Mouse (Mus musculus): Measurements from ENCODE around the gene Slc2a4.
"Not testable (repeated sequence)": the region's sequence is repeated elsewhere in the genome, so short reads cannot be mapped to it uniquely, and the experiment has no call there.

The Slc2a4 gene

DNA sequence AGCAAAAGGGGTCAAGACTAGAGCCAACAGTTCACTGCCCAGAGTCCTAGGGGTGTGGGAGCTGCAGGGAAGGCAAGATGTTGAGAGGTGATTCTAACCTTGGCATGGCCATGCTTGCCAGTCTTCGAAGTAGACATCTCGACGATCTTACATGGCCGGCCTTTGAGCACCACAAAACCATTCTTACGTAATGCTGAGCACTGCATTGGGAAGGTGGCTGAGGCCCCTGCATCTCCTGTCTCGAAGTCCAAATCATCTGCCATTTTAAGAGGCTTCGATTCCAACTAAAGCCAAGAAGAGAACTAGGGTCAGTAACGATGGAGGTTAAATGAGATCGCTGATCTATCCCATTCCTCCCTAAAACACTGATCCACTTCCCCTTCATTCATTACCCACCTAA lies 28.9 kb downstream of the Slc2a4 start:
- no peak for DNase-seq

DNA sequence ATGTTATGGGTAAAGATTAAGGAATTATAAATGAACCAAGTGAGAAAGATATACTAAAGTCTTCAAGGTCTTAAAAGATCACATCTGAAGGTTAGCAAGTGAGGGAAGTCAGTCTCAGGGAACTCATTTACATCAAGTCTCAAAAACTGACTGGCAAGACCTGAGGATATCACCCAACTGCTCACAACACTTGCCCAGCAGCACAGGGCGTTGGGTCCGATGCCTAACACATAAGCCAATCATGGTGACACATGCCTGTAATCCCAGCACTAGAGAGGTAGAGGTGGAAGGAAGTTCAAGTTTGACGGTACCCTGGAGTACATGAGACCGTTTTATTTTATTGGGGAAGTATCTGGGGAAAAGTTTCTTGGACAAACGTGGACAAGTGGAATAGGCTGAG lies 29.9 kb downstream of the Slc2a4 start:
- DNase-seq = no peak

DNA sequence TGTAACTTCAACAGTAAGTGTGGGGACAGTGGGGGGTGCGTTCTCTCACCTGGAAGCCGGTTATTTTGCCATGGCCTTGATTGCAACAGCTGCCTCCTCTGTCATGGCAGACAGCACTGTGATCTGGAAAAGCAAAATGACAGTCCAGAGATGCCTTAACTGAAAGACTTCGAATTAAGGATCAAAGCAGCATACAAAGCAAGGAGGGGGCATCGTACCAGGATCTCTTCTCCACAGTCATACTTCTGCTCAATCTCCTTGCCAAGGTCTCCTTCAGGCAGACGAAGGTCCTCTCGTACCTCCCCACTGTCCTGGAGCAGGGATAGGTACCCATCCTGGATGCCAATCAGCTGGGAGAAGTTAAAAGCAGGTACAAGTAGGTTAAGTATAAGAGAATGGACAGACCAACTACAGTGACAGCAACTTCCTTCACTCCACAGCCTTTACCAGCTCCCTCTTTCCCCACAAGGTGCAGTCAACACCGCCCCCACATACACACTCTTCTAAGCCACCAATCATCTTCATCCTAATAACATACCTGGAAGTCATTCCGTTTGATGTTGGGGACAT lies 30.5 kb downstream of the Slc2a4 start:
- no peak for DNase-seq

DNA sequence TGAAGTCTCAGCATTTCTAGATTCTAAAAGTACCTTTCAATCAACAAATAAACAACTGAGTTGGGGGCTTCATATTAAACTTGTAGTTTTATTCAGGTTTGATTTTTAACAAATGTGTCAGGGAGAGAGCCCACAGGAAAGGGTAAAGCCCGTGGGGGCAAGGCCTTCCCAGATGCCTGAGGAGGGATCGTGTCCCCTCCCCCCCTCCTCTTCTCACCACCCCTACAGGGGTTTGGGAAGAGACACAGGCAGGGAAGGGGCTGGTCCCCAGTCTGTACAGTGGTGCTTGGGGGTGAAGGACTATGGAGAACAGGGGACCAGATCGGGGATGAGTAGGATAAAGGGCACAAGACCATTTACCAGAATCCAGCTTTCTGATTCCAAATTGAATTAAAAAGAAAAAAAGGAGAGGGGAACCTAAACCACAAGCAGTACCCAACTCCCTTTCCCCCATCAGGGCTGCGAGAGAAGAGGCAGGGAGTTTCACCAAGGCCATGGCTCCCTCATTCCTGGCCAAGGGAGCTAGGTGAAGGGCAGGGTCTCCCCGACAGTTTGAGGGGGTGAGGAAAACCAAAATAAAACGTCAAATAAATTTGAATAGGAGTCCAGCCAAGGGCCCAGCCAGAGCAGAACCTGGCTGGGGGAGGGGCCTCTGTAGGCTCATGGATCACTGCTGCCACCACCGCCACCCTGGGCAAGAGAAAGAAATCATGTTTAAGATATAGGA lies 31.2 kb downstream of the Slc2a4 start:
- not testable (repeated sequence) for DNase-seq

DNA sequence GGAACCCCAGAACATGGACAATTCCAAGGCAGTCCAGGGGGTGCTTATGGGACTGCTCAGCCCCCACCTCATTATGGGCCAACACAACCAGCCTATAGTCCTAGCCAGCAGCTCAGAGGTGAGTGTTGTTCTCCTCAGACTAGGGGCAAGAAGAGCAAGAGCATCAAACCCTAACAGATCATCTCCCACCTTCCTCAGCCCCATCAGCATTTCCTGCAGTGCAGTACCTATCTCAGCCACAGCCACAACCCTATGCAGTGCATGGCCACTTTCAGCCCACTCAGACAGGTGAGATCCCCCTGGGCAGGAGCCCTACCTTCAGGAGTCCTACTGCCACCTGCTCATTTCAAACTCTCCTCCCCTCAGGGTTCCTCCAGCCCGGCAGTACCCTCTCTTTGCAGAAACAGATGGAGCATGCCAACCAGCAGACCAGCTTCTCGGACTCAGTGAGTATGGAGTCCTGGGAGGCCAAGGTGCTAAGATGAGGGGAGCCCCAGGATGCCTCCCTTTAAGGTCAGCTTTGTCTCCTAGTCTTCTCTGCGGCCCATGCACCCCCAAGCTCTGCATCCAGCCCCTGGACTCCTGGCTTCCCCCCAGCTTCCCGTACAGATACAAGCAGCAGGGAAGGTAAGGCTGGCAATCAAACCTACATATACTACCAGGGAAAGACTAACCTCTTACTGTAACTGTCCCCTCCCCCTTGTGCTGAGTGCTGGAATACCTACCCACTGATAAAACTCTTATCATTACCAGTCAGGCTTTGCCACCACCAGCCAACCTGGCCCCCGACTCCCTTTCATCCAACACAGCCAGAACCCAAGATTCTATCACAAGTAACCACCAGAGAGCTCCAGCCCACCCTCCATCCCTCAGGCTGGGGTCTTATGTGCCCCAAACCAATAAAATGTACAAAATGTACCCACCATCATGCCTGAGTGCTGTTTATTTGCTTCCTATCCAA lies 32.0 kb downstream of the Slc2a4 start:
- no peak for DNase-seq

DNA sequence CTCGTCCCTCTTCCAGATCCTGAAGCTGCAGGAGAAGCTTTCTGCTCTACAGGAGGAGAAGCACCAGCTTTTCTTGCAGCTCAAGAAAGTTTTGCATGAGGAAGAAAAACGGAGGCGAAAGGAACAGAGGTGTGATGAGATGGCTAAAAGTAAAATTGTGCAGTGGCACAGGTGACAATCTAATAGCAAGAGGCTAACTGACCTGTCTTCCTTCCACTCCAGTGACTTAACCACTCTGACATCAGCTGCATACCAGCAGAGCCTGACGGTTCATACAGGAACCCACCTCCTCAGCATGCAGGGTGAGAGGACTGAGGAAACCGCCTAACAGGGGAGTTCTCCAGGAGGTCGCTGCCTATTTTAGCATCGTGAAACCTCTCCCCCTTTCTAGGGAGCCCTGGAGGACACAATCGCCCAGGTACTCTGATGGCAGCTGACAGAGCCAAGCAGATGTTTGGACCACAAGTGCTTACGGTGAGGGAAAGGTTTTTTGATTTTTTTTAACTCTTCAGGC lies 33.0 kb downstream of the Slc2a4 start:
- DNase-seq = no peak

DNA sequence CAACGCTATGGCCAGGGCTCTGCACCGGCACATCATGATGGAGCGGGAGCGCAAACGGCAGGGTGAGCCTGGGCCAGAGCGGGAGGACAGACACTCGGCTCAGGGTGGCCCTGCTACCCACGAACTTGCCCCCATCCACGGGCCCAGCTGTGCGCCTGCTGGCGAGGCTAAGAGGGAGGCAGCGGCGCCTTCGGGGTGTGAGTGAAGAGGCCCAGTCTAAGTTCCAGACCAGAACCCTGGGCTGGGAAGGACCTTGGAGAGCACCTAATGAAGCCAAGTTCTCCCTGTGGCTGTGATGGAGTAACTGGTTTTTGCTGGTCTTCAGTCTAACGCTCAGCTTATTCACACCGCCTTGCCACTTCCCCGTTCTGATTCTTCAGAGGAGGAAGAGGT lies 33.6 kb downstream of the Slc2a4 start:
- DNase-seq = no peak

DNA sequence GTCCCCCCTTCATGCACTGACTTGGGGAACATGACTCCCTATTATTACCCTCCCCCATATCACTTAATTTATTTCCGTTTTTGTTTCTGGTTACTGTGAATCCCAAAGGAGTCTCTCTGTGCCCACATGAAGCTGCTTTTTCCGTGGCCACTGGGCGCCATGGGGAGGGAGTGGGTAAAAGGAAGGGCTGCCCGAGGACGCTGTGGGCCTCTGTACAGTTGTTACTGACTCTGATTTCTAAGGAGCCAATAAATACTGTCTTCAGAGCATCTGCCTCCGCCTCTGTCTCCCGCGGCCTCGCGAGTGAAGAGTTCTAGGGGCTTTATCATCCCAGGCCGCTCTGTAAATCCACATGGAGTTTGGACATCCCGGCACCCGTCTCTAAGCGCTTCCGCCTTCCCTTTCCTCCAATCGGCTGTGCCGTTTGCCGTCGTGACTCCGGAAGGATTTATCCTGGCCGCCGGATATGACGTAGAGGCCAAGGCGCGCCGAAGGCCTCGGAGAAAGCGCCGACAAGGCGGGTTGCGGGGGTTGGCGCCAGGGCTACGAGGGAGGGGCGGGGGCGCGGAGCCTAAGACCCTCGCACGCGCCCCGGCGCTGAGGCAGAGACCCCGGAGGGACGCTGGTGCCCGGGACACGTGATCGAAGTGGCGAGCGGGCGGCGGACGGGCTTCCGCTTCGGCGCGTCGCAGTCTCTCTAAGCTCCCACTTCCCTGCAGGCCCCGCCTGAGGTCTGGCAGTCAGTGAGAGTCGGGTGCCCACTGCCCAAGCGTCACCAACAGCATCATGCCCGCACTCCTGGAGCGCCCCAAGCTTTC lies 34.2 kb downstream of the Slc2a4 start, which contains the start of gene Gps2:
Gene Gps2, plus strand, starts transcription at position 335 of the 818 bp plus-strand sequence.
- peak; percentile 89 to 90 for DNase-seq

DNA sequence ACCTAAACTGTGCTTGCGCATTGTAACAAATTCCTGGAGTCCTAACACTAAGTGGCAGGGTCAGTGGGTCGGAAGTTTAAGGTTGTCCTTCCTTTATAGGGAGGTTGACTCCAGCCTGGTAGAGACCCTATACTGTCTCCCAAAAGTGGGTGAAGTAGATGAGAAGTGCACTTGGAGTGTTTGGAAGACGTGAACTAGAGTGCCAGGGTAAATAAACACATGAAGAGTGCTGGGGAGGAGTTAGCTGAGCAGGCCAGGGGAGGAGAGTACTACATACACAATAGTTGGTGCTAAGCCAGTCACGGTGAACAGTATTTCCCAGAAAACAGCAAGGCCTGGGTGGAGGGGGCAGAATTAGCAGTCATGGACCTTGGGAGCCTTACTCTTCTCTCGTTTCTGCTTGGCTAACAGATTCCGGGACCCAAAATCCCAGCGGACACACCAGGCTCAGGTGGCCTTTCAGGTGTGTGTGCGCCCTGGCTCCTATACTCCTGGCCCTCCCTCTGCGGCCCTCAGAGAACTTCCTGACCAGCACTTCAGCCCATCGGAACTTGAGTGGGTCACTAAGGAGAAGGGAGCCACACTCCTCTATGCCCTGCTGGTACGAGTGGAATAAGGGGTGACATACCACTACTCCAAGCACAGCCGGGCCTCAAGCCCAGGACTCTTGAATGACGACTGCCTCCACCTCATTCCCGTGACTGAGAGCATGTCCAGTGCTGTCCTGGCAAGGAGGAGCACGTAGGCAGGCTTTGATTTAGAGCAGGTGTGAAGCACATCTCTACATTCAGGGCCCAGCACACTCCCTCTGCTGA lies 35.1 kb downstream of the Slc2a4 start:
- no peak for DNase-seq

DNA sequence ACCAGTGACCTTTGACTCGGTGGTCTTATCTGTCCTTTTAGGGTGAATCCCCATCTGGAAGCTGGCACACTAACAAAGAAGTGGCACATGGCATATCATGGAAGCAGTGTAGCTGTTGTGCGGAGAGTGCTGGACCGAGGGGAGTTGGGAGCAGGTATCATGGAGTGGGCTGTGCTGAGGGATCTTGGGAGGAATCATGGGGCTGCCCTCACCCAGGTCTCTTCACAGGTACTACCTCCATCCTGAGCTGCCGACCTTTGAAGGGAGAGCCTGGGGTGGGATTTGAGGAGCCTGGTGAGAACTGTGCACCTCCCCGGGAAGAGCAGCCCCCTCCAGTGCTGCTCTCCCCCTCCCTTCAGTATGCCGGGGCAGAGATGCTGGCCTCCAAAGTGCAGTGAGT lies 36.3 kb downstream of the Slc2a4 start:
- DNase-seq = no peak

DNA sequence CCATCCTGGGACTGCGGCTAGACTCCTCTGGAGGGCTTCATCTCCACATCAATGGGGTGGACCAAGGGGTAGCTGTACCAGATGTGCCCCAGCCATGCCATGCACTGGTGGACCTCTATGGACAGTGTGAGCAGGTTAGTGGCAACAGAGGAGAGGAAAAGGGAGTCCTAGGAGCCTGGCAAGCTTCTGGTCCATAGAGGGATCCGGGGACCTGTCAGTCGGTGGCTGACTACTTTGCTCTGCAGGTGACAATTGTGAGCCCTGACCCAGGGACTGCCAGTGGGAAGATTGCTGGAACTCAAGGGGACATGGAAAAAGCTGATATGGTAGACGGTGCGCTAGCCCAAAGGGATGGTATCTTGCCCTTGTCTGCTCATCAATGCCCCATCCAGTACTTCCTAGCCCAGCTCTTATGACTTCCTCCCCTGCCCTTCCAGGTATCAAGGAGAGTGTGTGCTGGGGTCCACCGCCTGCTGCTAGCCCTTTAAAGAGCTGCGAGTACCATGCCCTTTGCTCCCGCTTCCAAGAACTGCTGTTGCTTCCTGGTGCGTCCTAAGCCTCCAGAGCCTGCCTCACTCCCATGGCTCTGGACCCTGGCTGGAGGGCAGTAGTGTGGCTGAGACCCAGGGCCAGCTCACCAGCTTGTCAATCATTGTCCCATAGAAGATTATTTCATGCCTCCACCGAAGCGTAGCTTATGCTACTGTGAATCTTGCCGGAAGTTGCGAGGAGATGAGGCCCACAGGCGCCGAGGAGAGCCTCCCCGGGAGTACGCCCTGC lies 37.0 kb downstream of the Slc2a4 start:
- no peak for DNase-seq

DNA sequence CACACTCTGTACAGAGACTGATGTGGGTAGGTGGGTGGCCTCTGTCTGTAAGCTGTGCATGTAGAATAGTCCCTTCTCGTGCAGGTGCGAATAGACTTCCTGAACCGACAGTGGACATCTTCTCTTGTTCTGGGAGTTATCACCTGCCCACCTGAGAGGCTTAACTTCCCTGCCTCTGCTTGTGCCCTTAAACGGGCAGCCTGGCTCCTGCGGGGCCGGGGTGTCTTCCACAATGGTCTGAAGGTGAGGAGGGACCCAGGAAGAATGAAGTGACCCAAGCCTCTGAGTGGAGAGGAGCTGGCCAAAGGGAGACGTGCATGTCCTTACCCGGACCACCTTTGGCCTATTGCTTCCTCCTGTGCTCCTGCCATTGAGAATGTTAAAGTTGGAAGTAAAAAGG lies 37.8 kb downstream of the Slc2a4 start:
- no peak for DNase-seq

DNA sequence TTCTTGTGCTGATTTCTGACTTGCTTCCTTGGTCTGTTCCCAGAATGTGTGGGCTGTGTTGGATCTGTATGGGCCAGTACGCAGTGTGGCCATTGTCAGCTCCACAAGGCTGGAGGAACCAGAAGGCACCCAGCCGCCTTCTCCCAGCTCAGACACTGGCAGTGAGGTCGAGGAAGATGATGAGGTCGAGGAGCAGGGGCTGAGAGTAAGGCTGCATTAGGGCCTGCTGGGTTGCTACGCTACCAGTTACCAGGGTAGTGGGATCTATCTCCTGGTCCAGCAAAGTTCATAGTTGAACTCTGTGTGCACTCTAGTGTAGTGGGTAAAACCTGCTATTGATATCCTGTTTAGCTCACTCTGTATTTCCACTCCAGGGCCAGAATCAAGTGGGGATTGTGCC lies 38.8 kb downstream of the Slc2a4 start:
- no peak for DNase-seq

DNA sequence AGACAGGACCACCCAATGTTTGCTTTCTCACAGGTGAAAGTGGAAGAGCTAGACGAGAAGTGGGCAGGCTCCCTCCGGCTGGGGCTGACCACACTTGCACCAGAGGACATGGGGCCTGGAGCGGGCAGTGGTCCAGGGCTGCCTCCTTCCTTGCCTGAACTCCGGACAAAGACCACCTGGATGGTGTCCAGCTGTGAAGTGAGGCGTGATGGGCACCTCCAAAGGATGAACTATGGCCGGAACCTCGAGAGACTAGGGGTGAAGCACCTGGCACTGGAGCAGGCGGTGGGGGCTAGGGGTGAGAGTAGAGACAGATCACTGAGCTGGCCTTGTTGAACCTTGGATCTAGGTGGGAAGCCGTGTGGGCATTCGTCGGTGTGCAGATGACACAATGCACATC lies 39.3 kb downstream of the Slc2a4 start:
- no peak for DNase-seq

DNA sequence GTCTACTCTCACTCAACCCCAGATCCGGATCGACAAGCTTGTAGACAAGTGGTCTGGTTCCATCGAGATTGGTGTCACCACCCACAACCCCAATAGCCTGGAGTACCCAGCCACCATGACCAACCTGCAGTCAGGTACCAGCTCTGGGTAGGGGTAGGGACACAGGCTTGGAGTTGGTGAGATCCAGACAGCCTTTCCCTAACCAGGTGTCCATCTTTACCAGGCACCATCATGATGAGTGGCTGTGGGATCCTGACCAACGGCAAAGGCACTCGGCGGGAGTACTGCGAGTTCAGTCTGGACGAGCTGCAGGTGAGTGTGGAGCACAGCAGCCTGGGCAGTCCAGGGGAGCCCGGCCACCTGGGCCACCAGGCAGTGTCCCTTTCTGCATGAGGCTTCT lies 43.7 kb downstream of the Slc2a4 start:
- no peak for DNase-seq

DNA sequence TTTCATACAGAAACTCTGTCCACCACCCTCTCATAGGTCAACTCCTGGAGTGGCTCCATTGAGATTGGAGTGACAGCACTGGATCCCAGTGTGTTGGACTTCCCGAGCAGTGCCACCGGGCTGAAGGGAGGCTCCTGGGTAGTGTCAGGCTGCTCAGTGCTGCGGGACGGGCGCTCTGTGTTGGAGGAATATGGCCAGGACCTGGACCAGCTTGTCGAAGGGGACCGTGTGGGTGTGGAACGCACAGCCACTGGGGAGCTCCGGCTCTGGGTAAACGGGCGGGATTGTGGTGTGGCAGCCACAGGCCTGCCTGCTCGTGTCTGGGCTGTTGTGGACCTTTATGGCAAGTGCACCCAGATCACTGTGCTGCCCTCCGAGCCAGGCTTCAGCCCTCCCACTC lies 45.0 kb downstream of the Slc2a4 start:
- no peak for DNase-seq

DNA sequence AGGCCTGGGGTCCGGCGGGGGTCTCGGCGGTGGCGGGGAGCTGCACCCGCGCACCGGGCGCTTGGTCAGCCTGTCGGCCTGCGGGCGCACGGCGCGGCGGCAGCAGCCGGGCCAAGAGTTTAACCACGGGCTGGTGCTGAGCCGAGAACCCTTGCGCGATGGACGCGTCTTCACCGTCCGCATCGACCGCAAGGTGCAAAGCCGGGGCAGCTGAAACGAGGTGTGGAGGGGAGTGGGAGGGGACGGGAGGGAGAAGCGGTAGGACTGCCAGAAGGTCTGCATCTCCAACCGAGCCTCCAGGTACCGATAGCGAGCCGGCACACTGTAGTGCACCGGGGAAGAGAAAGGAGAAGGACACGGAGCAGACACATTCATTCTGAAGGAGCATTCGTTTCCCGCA lies 46.0 kb downstream of the Slc2a4 start:
- no peak for DNase-seq

DNA sequence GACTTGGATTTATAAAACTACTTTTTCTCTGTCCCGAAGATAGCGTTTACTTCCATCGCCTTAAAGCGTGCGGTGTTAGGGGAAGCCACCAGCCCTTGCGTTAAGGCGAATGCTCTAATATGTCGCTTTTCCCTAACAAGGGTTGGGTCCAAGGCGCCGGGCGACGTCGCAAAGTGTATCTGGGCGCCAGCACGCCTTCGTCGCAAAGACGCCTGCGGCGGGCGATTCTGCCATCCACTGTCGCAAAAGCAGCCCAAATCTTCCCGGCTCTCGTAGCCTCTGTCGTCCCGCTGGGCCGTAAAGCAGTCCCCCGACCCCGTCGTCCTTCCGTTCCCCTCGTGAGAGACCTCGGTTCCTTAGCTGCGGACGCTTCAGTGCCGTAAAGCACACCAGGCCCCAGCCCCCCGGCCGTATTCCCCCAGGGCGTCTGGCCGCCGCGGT lies 46.6 kb downstream of the Slc2a4 start:
- peak; percentile 92 to 97 for DNase-seq

DNA sequence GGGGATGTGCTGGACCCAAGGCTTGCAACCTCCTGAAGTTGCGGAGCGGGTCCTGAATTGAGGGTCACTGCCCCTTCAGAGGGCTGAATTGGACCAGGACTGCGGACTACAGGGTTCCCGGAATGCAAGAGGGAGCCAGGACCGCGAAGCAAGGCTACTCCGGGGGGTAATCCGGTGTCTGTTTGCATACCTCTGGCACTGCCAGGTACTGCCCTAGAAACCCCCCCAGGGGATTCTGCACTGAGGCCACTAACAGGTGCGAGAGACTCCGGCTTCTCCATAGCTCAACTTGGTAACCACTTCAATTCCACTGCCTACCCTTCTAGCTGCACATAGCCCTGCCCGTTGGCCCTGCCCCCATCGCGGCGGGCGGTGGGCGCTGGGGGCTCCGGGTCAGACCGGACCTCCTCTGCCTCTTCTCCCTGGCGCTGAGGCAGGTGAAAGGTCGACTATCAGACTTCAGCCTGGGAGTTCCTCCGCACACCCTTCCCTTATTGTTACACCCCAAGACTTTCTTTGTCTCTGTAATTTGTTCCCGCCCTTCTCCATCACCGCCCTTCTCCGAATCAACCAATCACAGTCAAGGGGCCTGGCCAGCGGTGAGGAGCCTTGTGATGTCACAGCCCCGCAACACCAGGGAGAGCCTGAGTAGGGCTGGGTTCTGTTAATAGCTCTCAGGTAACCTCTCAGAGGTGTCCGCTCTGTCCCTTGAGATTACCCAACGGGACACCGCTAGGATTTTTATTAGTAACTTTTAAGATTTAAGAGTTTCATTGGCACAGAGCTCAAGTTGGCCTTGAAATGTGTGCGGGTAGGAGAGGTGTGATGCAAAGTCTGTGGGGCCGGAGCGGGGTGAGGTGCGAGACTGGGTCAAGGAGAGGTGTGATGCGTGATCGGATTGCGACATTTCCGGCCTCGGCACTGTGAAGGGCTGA lies 47.2 kb downstream of the Slc2a4 start, which contains the start of the genes 2810408A11Rik and Neurl4:
Gene 2810408A11Rik, minus strand, starts transcription at position 517 of the 935 bp plus-strand sequence.
Gene Neurl4, plus strand, starts transcription at position 602 of the 935 bp plus-strand sequence.
- peak; percentile 87 to 94 for DNase-seq
